Mouse (Mus musculus) CH12.LX (cell line): Measurements from ENCODE around the gene Edc3.

Experiments used
- BHLHE40 ChIP-seq: IDR thresholded peaks from 2 replicates; pipeline ENCODE4 v1.6.1; 2011; ENCODE audit warnings: mild to moderate bottlenecking, low read depth, low read length, improper control_type of control experiment
- CTCF ChIP-seq, 2 experiments: IDR thresholded peaks in 1 of 2; conservative IDR thresholded peaks in 1 of 2; 2 replicates each; pipeline ENCODE4 v1.5.1; 2011 to 2012; ENCODE audit warnings: low read depth in 2 of 2, low read length in 2 of 2, improper control_type of control experiment in 1 of 2, inconsistent platforms in 1 of 2, mild to moderate bottlenecking in 1 of 2, moderate library complexity in 1 of 2
- MAZ ChIP-seq: IDR thresholded peaks from 2 replicates; pipeline ENCODE4 v1.6.1; 2012; ENCODE audit warnings: low read depth, mild to moderate bottlenecking, inconsistent platforms, low read length, improper control_type of control experiment, moderate library complexity
- USF2 ChIP-seq: conservative IDR thresholded peaks from 2 replicates; pipeline ENCODE4 v1.6.1; 2011; ENCODE audit warnings: low read depth, low read length, improper control_type of control experiment

GRCm38 (mm10) chr9:57739863-57740262 lies 31.5 kb downstream of the Edc3 start:
- no peak for TF ChIP-seq CTCF (conservative IDR thresholded peaks at IDR 0.05 in 1 of 2, IDR thresholded peaks at IDR 0.05 in 1 of 2; ENCODE audit: low read depth in 2 of 2, low read length in 2 of 2)
- no peak for TF ChIP-seq MAZ
- TF ChIP-seq BHLHE40: no peak
- no peak for TF ChIP-seq USF2
